In the genomic region with DNA sequence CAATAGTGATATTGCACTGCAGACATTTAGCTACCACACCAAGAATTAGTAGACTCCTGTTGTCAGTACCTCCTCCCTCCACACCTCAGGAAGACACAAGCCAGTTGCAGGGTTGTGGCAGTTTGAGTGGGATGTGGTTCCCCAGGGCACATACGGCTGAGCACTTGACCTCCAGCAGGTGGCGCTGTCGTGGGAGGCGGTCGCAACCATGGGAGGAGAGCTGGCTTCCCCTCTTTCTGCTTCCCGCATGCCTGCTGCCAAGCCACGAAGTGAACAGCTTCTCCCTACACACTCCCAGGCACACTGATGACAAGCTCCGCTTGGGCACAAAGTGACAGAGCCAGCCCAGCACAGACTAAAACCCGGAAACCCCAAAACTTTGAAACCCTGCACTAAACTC, we compare ENCODE assay signal across 8 mouse cellular contexts.
DNase-seq lines count a peak whose midpoint lies in the region; ATAC-seq lines count a peak whose summit lies in the region.
"Had no signal": no experiment of that assay in that cellular context is flagged by ENCODE, and none has a peak within 500 bp of the region (broad histone marks: within the 10 kb centered on the region; RNA-seq: fewer than 3 reads in every experiment).

No protein-coding gene starts in this region.

- no peak overlapping the region for H3K9ac ChIP-seq in forebrain, embryonic 16.5 days (replicated peaks; ENCODE audit: low read depth, low read length)

- ATAC-seq in forebrain, embryonic 16.5 days: peak; percentile 73

- DNase-seq in R1 (ENCODE audit: low read depth, low spot score): peak; percentile 86
- peak; percentile 23 for DNase-seq in cerebellum, adult 11 months
- DNase-seq in hindbrain, embryonic 10.5 days (ENCODE audit: low spot score): peak; percentile 81
- peak; percentile 73 for DNase-seq in layer of hippocampus, postnatal 10 days (ENCODE audit: low spot score in 2 of 2)
- peak; percentile 65 for DNase-seq in lung, postnatal 36 days
- peak; percentile 67 for DNase-seq in right cerebral cortex, postnatal 14 days

- H3K4me2 ChIP-seq in forebrain, embryonic 16.5 days (ENCODE audit: low read length): no peak overlapping the region

- H3K27me3 ChIP-seq in forebrain, embryonic 16.5 days (replicated peaks; ENCODE audit: control insufficient read depth, insufficient read depth, low read length): no peaks in the 10 kb centered on the region
- no peaks in the 10 kb centered on the region for H3K27me3 ChIP-seq in hindbrain, embryonic 10.5 days (ENCODE audit: insufficient read depth, poor library complexity, severe bottlenecking)

- 18% methylated on average over 9 of the region's 9 CpGs for WGBS in forebrain, embryonic 16.5 days
- 18% methylated on average over 9 of the region's 9 CpGs for WGBS in hindbrain, embryonic 10.5 days

- peak overlapping the region; percentile 60 for H3K27ac ChIP-seq in forebrain, embryonic 16.5 days (ENCODE audit: low read length)
- H3K27ac ChIP-seq in hindbrain, embryonic 10.5 days: peak overlapping the region; percentile 77
- H3K27ac ChIP-seq: macrophage had no signal

- no peaks in the 10 kb centered on the region for H3K36me3 ChIP-seq in forebrain, embryonic 16.5 days (ENCODE audit: control insufficient read depth, insufficient read depth)
- no peaks in the 10 kb centered on the region for H3K36me3 ChIP-seq in hindbrain, embryonic 10.5 days

- H3K9me3 ChIP-seq in forebrain, embryonic 16.5 days (ENCODE audit: control insufficient read depth, low read length): peaks cover 7% of the 10 kb centered on the region
- H3K9me3 ChIP-seq in hindbrain, embryonic 10.5 days: peaks cover 9% of the 10 kb centered on the region

- no peak overlapping the region for H3K4me3 ChIP-seq in forebrain, embryonic 16.5 days (replicated peaks; ENCODE audit: low read length)
- no peak overlapping the region for H3K4me3 ChIP-seq in hindbrain, embryonic 10.5 days

- peaks cover 11% of the 10 kb centered on the region for H3K4me1 ChIP-seq in forebrain, embryonic 16.5 days (replicated peaks; ENCODE audit: control insufficient read depth, insufficient read depth, low read length)
- peaks cover 6% of the 10 kb centered on the region; the same call in 1 of the 2 replicates for H3K4me1 ChIP-seq in hindbrain, embryonic 10.5 days (replicated peaks)

Comparison
In these comparisons a context has a peak if more than half of its experiments do, and no peak if none do; other contexts are left out.
1. DNase-seq: peak in every context shown above with its lines; median percentile 86 in R1; 81 in hindbrain, embryonic 10.5 days; 73 in layer of hippocampus, postnatal 10 days; 67 in right cerebral cortex, postnatal 14 days; 65 in lung, postnatal 36 days; 23 in cerebellum, adult 11 months.